Mouse (Mus musculus): ENCODE measurements around the gene Traf2.
"Not testable (repeated sequence)": the region's sequence is repeated elsewhere in the genome, so short reads cannot be mapped to it uniquely, and the experiment has no call there.

Gene Traf2

DNA sequence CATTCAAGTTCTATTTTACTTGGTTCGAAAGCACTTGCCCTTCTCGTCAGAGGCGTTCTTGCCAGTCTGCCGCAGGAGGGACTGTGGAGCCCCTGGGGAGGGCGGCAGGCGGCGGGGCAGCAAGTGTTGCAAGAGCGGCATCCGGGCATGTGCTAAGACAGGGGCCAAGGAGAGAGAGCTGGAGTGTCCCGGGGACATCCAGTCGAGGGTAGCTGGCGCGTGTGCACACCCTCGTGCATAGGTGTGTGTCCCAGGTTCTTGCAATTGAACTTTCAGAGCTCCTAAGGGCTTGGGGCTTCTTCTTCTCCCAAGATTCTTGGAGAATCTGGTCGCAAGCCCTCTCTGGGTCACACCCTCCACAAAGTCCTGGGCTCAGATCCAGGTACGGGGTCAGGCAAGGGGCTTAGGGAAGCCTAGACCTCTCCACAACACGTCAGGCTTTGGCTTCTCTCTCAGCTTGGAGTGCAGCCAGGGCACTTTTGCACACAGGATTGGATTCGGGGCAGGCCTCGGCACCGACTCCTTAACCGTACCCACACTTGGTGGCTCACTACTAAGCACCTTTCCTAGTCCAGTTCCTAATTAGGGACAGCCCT lies 28.8 kb upstream of the Traf2 start:
- no peak for DNase-seq (ENCODE audit: low spot score)

DNA sequence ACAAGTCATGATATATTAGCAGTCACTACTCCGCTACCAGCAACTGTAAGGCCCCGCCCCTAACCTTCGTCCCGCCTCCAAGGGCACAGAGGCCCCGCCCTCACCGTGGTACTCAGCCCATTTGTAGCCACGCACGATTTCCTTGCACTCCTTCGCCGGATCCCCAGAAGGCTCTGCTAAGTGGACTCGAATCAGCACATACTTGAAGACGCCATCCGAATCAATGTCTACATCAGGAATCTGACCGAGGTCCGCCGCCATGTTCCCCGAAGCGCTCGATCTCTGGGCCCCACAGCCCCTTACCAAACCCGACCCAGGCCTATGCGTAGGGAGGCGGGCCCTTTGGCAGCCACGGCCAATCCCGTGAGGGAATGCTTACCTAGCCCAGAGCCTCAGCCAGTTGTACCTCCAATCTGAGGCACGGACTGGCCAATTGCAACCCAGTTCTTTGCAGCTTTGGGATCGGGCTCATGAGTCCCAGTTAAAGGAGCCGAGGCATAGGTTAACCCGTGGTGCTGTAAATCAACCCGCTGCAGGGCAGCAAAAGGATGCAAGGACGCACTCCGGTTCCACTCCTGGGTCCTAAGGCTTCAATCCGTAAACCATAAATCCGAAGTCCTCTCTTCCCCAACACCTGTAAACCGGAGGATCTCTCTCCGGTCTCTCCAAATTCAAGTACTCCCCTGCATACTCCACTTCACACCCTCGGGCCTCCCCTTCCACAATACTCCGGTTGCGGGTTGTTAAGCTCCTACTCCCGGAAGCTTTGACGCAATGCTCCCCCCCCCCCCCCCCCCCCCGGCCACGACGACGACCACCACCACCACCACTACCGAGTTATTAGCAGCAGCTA lies 28.1 kb upstream of the Traf2 start, which contains the start of the genes Mamdc4 and Phpt1:
Gene Mamdc4, minus strand, starts transcription at position 267 of the 853 bp plus-strand sequence.
Gene Phpt1, minus strand, starts transcription at position 646 of the 853 bp plus-strand sequence.
- peak; percentile 96 for DNase-seq (ENCODE audit: low spot score)

DNA sequence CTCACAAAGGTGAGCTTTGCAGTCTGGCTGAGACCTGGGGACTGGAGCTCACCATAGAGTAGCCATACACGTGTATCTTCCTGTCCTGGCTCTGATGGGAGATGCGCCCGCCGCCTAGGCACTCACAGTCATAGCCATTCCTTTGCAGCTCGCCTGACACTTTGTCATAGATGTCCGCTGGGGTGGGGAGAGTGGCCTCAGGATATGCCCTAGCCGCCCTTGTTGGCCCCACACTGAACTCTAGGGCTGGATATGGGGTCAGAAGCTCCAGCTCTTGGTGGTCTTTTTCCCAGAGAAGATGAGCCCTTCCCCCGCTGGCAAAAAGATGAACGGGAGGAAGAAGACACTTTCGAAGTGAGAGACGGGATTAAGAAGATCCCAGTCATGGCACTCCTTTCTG lies 27.4 kb upstream of the Traf2 start:
- no peak for DNase-seq (ENCODE audit: low spot score)

DNA sequence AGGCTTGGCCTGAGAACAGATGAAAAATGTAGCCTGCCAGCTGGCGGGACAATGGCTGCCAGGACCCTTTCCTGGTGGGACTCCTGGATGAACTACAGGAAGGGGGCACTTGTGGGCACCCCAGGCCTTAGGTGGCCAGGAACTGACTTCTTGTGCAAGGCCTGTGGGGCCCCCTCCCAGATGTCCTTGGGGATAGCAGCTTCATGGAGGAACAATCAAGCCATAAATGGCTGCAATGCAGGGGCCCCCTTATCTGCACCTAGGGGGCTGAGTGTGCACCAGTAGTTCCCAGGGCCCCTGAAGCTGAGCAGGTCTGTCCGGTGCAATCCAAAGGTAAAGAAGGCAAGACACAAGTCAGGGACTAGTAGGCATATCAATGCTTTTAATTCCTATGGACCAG lies 26.3 kb upstream of the Traf2 start:
- no peak for DNase-seq (ENCODE audit: low spot score)

DNA sequence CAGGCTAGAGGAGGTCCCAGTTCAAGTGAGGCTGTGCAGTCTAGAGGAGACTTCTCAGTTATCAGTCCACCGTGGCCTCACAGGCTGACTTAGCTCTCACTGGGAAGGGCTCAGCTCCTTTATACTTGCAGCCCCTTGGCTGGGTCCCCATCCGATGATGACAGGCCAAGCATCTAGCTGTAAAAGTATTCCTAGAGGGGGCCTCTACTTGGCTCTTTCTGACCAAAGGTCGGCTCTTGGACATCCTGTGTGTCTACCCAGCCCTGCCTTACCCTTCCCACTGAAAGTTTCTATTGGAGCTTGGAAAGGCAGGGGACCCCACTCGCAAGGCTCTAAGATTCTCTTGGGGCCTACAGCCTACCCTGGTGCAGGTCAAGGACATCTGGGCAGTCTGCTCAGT lies 24.5 kb upstream of the Traf2 start:
- no peak for DNase-seq (ENCODE audit: low spot score)

DNA sequence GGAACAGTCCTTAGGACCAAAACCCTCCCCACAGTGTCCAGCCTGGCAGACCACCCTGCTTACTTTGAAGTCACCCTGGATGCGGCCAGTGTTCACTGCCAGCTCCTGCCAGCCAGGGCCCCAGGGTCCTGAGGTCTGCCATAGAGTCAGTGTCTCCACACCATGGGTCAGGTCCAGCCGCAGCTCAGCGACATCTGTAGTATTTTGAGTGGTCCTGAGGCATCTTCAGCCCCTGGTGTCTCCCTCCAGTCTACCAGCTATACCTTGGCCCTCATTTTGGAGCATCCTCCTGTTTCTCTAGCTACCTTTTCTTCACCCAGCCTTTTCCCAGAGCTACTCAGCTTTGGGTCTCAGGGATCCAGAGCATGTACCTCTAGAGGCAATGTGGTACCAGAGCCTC lies 22.6 kb upstream of the Traf2 start:
- DNase-seq (ENCODE audit: low spot score) = no peak

DNA sequence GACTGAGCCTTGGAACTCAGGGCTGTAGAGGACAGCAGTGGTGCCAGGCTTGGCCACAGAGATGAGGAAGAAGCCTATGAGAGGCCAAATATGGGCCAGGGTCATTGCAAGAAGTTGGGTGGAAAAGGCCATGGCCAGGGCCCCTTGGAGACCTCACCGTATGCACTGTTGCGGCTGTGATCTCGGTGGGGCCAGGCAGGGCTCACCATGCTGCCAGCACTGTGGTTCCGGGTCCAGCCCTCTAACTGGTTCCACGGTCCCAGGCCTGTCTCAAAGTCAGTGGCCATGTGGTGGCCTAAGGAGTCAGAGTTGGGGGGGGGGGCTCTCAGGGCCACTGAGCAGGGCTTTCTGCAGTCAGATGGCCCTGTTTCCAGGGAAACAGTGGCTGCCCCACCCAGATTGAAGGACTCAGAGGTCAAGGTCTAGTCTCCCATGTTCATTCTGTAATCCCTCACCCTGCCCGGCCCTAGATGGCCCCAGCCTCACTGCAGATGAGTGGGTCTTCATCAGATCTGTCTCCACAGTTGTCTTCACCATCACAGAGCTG lies 21.8 kb upstream of the Traf2 start:
- DNase-seq (ENCODE audit: low spot score) = no peak

DNA sequence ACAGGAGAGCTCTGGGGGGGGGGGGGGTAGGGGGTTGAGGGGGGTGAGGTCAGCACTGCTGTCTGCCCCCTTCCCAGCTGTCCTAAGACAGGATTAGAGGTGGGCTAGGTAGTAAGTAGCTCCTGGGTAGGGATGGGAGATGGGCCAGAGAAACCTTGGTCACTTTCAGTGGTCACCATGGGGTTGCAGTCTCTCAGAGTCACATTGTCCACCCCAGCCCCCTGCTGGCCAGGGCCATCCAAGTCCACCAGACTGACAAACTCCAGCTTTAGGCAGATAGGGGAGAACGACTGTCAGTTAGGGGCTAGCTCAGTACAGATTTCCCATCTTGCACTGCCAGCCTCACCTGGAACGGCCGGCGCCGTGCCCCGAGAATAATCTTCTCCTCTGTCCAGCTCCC lies 19.8 kb upstream of the Traf2 start:
- no peak for DNase-seq (ENCODE audit: low spot score)

DNA sequence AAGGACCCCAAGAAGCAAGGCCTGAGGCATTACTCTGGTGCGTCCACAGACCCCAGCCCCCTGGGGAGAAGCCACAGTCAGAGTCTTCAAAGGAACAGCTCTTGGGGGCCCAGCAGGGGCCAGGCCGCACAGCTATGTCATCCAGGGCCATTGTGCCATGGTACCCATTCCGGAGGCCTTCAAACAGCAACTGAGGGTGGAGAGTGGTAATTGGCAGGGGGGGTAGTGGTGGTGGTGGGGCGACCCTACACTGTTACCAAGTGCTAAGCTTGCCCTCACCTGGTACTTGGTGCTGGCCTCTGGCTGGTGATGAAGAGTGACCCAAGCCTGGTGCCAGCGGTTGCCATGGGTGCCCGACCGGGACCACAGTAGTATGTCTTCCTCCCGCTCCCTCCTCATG lies 19.0 kb upstream of the Traf2 start:
- no peak for DNase-seq (ENCODE audit: low spot score)

DNA sequence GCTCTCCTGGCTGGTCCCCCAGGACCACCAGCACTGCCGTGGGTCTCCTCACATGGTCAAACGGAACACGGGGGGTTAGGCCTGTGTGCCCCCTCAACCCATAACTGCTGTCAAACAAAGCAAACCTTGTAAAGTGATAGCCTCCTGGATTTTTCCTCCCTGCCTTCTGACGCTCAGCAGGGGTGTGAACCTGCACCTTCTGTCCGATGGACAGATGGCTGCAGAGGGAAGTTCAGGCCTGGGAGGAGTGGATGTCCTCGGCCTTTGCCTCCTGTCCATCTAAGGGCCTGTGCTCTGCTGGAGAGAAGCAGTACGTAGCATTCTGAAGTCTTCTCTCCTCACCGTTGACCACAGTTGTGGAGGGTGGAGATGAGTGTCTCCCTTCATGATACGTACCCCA lies 15.2 kb upstream of the Traf2 start:
- no peak for DNase-seq (ENCODE audit: low spot score)

DNA sequence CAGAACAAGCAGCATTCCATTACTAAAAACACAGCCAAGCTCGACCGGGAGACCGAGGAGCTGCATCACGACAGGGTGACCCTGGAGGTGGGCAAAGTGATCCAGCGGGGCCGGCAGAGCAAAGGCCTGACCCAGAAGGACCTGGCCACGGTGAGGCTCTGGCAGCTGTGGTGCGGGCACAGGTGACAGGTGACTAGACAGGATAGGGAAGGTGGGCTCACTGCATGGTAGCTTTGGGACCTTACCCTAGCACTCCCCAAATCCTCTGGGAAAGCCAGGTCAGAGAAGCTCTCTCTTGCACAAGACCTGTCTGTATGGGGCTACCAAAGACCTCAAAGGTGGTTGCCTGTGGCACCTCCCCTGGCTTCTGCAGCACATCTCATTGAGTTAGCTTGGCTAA lies 13.8 kb upstream of the Traf2 start:
- DNase-seq (ENCODE audit: low spot score) = no peak

DNA sequence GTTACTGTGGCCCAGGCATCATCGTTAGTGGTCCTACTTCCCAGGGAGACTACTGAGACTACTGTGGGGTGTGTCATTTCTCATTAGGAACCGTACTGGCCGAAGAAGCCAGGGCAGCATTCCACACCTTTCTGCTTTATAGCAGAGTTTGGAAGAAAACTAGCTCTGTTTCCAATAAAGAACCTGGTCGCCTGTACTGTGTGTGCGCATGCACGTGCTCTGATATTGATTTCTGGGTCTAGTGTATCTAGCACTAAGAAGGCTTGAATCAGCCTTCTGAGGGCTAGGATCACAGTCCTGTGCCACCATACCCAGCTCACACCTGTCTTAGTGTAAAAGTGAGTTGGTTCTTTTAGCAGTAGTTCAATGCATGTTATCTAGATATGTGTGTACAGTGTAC lies 12.0 kb upstream of the Traf2 start:
- DNase-seq (ENCODE audit: low spot score) = no peak

DNA sequence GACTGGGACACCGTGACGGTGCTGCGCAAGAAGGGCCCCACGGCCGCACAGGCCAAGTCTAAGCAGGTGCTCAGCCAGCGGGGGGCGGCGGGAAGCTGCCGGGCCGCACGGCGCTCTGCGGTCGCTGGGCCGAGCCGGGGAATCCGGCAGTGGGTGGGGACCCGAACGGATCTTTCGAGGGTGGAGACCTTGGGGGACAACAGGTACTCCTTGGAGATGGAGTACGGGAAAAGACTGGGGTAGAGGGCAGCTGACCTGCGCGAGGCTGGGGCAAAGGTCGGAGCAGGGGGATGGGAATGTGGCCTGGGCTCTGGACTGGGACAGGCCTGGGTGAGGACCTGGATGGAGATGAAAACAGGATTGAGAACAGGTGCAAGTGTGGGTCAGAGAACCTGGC lies 11.2 kb upstream of the Traf2 start:
- DNase-seq (ENCODE audit: low spot score) = no peak

DNA sequence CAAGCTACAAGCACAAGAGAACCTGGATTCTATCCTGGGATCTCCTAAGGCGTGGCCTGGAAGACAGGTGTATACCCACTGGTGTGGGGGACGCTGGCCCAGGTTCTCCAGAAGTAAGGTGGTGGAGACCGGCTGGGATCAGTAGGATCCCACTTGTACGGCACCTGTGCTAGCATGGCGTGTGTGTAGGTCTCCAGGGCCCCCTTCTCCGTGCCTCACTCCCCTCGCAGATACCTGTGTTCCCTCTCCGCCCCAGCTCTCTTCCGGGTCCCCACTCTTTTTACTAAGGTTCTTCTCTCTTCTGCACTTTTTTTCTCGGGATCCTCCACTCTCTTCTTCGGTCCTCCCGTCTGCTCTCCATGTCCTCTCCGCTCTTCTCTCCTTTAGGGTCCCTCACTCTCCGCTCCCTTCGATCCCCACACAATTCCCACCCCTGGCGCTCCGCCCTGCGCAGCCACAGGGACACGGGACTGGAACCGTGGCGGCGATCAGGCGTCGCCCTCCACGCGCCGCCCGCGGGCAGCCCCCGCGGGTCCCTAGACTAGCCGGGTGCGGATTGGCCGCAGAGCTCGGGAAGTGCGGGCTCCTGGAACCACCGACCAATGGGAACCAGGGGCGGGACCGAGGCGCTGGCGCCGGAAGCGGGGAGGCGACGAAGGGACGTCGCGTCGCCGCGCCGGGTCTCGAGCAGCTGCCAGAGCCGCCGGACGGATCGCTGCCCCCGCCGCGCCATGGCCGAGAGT lies 10.7 kb upstream of the Traf2 start, which contains the start of gene Edf1:
Gene Edf1, plus strand, starts transcription at position 627 of the 743 bp plus-strand sequence.
- peak; percentile 95 for DNase-seq (ENCODE audit: low spot score)

DNA sequence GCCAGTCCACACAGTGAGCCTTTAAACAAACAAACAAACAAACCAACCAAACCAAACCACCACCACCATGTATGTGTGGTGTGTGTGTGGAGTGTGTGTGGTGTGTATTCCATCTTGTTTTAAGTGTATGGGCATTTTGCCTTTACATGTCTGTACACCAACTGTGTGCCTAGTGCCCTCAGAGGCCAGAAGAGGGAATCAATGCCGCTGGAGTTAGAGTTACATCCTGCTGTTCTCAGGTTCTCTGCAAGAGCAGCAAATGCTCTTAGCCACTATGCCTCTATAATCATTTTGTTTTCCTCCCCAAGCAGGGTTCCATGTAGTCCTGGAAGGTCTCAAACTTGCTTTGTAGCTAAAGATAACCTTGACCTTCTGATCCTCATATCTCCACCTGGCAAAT lies 9.6 kb upstream of the Traf2 start:
- DNase-seq (ENCODE audit: low spot score) = no peak

DNA sequence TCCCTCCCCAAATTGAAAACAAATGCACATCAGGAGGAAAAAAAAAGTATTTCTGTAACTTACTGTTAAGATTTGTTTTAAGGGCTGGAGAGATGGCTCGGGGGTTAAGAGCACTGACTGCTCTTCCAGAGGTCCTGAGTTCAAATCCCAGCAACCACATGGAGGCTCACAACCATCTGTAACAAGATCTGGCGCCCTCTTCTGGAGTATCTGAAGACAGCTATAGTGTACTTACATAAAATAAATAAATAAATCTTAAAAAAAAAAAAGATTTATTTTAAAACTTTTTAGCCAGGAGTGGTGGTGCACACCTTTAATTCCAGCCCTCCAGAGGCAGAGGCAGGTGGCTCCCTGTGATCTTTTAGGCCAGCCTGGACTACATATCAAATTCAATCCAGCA lies 8.7 kb upstream of the Traf2 start:
- not testable (repeated sequence) for DNase-seq (ENCODE audit: low spot score)

DNA sequence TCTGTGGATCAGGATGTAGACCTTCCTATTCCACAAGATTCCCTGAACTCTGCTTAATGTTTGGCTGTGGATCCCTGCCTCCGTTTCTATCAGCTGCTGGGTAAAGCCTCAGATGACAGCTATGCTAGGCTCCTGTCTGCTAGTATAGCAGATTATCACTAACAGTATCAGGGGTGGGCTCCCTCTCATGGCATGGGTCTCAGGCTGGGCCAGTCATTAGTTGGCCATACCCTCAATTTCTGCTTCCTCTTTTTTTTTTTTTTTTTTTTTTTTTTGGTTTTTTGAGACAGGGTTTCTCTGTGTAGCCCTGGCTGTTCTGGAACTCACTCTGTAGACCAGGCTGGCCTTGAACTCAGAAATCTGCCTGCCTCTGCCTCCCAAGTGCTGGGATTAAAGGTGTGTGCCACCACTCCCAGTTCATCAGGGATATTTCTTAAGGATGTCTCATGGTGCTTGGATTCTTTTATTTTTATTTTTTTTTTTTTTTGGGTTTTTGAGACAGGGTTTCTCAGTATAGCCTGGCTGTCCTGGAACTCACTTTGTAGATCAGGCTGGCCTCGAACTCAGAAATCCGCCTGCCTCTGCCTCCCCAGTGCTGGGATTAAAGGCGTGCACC lies 6.5 kb upstream of the Traf2 start:
- DNase-seq (ENCODE audit: low spot score) = not testable (repeated sequence)

DNA sequence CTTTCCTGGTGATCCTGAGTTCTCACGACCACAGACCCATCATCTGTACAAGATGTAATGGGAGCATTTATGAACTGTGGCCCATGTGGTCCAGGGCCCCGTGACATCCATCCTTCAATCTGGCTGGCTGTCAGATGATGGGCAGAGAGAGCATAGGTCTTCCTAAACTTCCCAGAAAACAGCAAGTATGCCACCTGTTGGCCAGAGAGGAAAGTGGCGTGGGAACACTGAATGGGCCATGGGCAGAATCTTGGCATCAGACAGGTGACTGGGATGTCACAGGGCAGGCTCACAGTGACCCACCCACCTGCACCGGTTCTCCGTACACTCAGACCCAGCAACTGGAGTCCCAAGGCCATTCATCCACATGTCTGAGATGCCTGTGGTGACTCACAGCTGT lies 4.4 kb upstream of the Traf2 start:
- DNase-seq (ENCODE audit: low spot score) = peak; percentile 45

DNA sequence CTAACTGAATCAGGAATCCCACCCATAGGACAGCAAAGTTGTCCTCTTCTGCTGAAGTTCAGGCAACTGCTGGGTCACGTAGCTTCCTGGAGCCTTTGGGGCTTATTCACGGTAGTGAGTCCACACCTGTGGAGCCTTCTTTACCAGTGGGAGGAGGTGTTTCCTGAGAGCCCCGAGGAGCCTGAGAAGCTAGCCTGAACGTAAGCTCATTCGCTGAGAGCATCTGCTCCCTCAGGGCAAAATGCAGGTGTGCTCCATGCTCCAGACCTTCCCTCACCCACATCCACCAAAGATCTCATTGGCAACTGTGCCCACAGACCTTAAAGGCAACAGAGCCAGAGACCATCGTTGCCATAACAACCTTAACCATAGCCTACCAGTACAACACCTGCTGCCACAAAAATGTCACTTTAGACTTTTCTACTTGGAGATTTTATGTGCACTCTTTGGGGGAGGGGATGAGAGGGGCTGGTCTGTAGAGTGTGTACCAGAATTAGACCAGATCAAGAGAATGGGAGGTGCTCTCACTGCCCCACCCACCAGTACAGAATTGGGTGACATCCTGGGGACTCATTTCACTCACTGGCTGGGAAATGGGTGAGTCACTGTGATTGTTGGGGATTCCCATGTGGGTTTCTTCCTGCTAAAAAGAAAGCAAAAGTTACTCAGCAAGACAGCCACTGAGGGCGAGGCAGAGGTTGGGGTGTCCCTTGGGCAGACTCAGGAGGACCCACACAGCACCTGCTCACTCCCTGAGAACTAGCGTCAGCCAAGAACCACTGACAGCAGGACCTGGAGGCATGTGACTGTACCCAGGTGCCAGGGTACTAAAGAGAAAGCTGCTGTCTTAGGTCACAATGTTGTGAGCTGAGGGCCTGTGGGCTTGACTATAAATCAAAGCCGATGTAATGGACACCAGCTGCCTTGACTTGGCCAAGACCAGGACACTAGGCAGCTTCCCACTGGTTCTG lies 2.6 kb upstream of the Traf2 start:
- no peak for DNase-seq (ENCODE audit: low spot score)

DNA sequence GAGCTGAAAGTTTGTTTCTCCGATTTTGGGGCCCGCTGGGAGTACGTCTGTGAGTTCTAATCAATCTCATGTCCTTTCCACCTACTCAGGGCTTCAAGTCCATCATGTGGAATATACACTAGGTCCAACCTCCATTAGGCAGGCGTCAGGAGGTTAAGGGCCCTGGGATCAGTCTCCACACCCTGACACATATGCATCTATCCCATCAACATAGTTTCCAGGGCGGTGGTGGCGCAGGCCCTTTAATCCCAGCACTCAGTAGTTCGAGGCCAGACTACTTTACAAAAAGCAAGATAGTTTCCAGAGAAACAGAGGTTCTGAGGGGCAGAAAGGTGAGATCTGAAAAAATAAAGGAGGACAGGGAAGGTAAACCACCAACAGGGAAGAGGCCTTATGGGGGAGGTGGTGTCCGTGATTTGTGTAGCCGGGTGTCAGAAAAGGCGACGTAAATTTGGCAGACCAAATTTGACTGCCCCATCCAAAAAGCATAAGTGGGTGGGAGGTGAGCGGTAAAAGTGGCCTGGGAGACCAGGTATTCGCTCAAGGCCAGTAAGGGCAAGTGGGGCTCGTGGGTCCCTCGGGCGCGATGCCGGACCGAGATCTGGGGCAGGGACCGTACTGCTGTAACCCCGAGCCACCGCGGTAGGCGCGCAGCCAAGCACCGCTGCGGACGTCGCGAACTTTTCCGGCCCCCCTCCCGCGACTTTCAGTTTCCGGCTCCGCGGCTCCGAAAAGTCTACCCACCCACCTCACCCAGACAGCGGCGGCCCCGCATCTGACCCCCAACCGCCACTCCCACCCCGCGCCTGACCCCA lies 537 bp downstream of the Traf2 start:
- DNase-seq (ENCODE audit: low spot score) = peak; percentile 78

All from urinary bladder, postnatal 14 days (tissue).